Mouse (Mus musculus) heart, postnatal 0 days (tissue): ENCODE measurements at regions not wholly inside any gene's neighbourhood (a gene's known extent, or its start where the extent isn't known, plus 50 kb on each side); places are given as distances from the start of the nearest gene placed in this dataset.

ENCODE experiments used
- ATAC-seq: fragments of 200-750 bp; cut with Nextera tagmentation; 2 replicates; pipeline ENCODE4 v1.8.0; 2017; ENCODE audit warnings: low read depth, moderate number of reproducible peaks, moderate library complexity; ENCODE audit not compliant: insufficient read depth
- DNase-seq: peaks from one replicate; pipeline ENCODE4 v3.0.0-alpha.2; 2016; ENCODE audit warnings: low spot score
- H3K27ac ChIP-seq: fragments of 300-500 bp; sonication (generic); 2 replicates; pipeline ENCODE4 v1.5.1; 2014; ENCODE audit warnings: low read depth, mild to moderate bottlenecking
- H3K27me3 ChIP-seq: fragments of 300-500 bp; sonication (generic); 2 replicates; pipeline ENCODE4 v1.6.1; 2014; ENCODE audit warnings: low read length, mixed read lengths; ENCODE audit not compliant: control insufficient read depth, insufficient read depth
- H3K36me3 ChIP-seq: fragments of 300-500 bp; sonication (generic); replicated peaks from 2 replicates; pipeline ENCODE4 v1.6.1; 2014; ENCODE audit warnings: low read length, mixed read lengths; ENCODE audit not compliant: control insufficient read depth, insufficient read depth
- H3K4me1 ChIP-seq: fragments of 300-500 bp; sonication (generic); 2 replicates; pipeline ENCODE4 v1.6.1; 2014; ENCODE audit warnings: antibody characterized with exemption; ENCODE audit not compliant: control insufficient read depth, insufficient read depth
- H3K4me2 ChIP-seq: fragments of 300-500 bp; sonication (generic); 2 replicates; pipeline ENCODE4 v1.6.1; 2014; ENCODE audit warnings: low read depth, mild to moderate bottlenecking, low read length, moderate library complexity
- H3K4me3 ChIP-seq: fragments of 300-500 bp; sonication (generic); 2 replicates; pipeline ENCODE4 v1.5.1; 2014; ENCODE audit warnings: low read depth, low read length
- H3K9ac ChIP-seq: fragments of 300-500 bp; sonication (generic); replicated peaks from 2 replicates; pipeline ENCODE4 v1.6.1; 2014; ENCODE audit warnings: low read depth, low read length, mixed read lengths
- H3K9me3 ChIP-seq: fragments of 300-500 bp; sonication (generic); replicated peaks from 2 replicates; pipeline ENCODE4 v1.6.1; 2016; ENCODE audit warnings: low read length; ENCODE audit not compliant: control insufficient read depth
- CTCF ChIP-seq: IDR thresholded peaks from 2 replicates; pipeline ENCODE4 v1.5.1; 2016; ENCODE audit warnings: antibody characterized with exemption, control low read depth, low read depth
- EP300 ChIP-seq: IDR thresholded peaks from 2 replicates; pipeline ENCODE4 v1.6.1; 2016; ENCODE audit warnings: antibody characterized with exemption, low read depth
- WGBS: fragments of 180-500 bp; shearing (Covaris S2); extraction: QIAGEN DNeasy Blood & Tissue Kit; methylation state at CpG from one replicate; pipeline ENCODE4 v1.1.7; 2014; 5-methylcytosine and 5-hydroxymethylcytosine counted together

DNA sequence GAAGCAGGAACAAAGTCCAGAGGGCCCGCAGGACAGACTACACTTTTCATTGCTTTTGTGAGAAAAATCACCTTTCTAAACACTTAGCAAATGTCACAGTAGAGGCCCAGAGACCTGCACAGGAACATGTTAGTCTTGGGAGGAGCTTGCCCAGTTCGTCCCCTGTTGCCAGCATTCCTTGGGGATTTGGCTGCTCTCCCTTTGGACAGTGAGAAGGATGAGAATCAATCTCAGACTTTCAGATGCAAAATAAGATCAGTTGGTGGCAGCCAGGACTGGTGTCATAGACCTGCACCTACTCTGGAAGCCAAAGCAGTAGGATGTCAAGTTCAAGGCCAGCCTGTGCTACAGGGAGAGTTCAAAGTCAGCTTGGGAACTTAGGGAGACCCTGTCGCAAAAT is 80.7 kb upstream of the Tpm1 start:
- no peaks in the 10 kb centered on the region for H3K27me3 ChIP-seq
- H3K4me2 ChIP-seq: no peak overlapping the region
- H3K9ac ChIP-seq: no peak overlapping the region
- no peaks in the 10 kb centered on the region for H3K9me3 ChIP-seq
- no peaks in the 10 kb centered on the region for H3K36me3 ChIP-seq
- no peak for TF ChIP-seq EP300
- TF ChIP-seq CTCF: no peak
- H3K4me3 ChIP-seq: no peak overlapping the region
- ATAC-seq (no peak), DNase-seq (no peak)
- 88% methylated on average over 3 of the region's 3 CpGs for WGBS
- no peaks in the 10 kb centered on the region for H3K4me1 ChIP-seq
- H3K27ac ChIP-seq: no peak overlapping the region

- H3K4me2 ChIP-seq: no peak overlapping the region
- no peaks in the 10 kb centered on the region for H3K9me3 ChIP-seq
- no peaks in the 10 kb centered on the region for H3K36me3 ChIP-seq
- H3K4me1 ChIP-seq: no peaks in the 10 kb centered on the region
- 94% methylated on average over 3 of the region's 3 CpGs for WGBS
- DNase-seq (no peak), ATAC-seq (no peak)
- no peak overlapping the region for H3K9ac ChIP-seq
- no peaks in the 10 kb centered on the region for H3K27me3 ChIP-seq
- no peak overlapping the region for H3K27ac ChIP-seq
- H3K4me3 ChIP-seq: no peak overlapping the region
- no peak for TF ChIP-seq CTCF
- no peak for TF ChIP-seq EP300
Measured at GRCm38 (mm10) chr9:67129095-67129494, 79.9 kb upstream of the Tpm1 start.

- no peak for DNase-seq
- Histone ChIP-seq H3K27me3 (no peaks in the 10 kb centered on the region), H3K4me1 (peaks cover 4% of the 10 kb centered on the region), H3K4me2 (no peak overlapping the region), H3K9ac (no peak overlapping the region), H3K36me3 (no peaks in the 10 kb centered on the region), H3K4me3 (no peak overlapping the region), H3K9me3 (no peaks in the 10 kb centered on the region), H3K27ac (no peak overlapping the region)
- no peak for ATAC-seq
- WGBS: 91% methylated on average over 7 of the region's 7 CpGs
- TF ChIP-seq EP300 (no peak), CTCF (no peak)
Measured at GRCm38 (mm10) chr9:67121691-67122090, 72.5 kb upstream of the Tpm1 start.

DNA sequence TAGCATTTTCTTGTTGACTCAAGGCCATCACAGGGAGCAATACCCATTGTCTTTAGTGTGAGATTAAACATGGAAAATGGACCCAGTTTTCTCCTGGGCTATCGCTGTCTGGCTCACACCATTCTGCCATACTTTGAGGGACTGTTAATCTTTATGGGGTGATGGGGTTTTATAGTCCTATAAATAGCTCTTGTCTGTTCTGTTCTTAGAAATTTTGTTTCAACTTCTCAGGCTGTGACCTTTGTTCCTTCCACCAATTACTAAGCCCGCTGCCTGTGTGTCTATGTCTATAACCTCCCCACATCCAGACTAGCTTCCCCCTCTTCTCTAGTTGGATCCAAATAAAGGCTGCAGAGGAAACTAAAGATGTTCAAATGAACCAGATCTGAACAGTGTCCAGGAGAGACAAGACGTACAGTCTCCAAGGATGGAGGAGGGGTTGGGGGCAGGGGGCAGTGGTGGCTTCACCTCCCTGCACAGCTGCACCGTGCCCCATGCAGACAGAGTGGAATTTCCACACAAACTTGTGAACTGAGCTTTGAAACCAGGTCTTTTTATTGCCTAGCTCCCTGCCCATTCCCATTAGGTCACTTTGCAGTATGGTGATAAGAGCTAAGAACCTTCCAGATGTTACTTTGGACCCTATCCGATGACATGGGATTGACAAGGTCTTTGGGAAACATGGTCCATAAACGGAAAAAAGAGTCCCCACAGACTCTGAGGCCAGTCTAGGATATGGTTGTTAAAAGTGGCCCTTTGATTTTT is 69.9 kb upstream of the Tpm1 start:
- H3K4me2 ChIP-seq: no peak overlapping the region
- WGBS: 69% methylated on average over 6 of the region's 6 CpGs
- no peak overlapping the region for H3K9ac ChIP-seq
- no peak overlapping the region for H3K27ac ChIP-seq
- no peak overlapping the region for H3K4me3 ChIP-seq
- no peaks in the 10 kb centered on the region for H3K36me3 ChIP-seq
- H3K27me3 ChIP-seq: no peaks in the 10 kb centered on the region
- peaks cover 4% of the 10 kb centered on the region for H3K4me1 ChIP-seq
- TF ChIP-seq EP300: no peak
- no peak for TF ChIP-seq CTCF
- DNase-seq: no peak
- ATAC-seq: no peak
- H3K9me3 ChIP-seq: no peaks in the 10 kb centered on the region

DNA sequence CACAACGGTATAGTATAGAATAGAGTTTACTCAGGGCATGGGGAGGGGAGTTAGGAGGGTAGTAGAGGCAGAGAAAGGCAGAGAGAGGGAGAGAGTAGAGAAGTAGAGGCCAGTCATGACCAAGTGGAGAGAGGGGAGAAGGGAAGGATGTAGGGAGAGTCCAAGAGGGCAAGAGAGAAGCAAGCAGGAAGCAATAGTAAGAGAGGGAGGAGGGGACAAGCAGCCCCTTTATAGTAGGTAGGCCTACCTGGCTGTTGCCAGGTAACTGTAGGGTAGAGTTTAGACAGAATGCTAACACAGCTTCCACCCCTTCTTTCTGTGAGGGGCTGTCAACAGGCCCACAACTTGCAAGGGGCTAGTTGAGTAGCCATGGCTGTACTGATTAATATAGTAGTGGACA is 69.2 kb upstream of the Tpm1 start:
- no peak for TF ChIP-seq EP300
- TF ChIP-seq CTCF: no peak
- DNase-seq: no peak
- no peak overlapping the region for H3K4me2 ChIP-seq
- no peak overlapping the region for H3K9ac ChIP-seq
- no peak overlapping the region for H3K27ac ChIP-seq
- WGBS: 94% methylated on average over 1 of the region's 1 CpGs
- ATAC-seq: no peak
- peaks cover 4% of the 10 kb centered on the region for H3K4me1 ChIP-seq
- H3K27me3 ChIP-seq: no peaks in the 10 kb centered on the region
- no peaks in the 10 kb centered on the region for H3K36me3 ChIP-seq
- H3K9me3 ChIP-seq: no peaks in the 10 kb centered on the region
- H3K4me3 ChIP-seq: no peak overlapping the region

- no peak overlapping the region for H3K9ac ChIP-seq
- WGBS: 47% methylated on average over 5 of the region's 5 CpGs
- H3K4me3 ChIP-seq: no peak overlapping the region
- no peak overlapping the region for H3K27ac ChIP-seq
- H3K27me3 ChIP-seq: no peaks in the 10 kb centered on the region
- H3K36me3 ChIP-seq: no peaks in the 10 kb centered on the region
- TF ChIP-seq CTCF (no peak), EP300 (no peak)
- no peak overlapping the region for H3K4me2 ChIP-seq
- no peaks in the 10 kb centered on the region for H3K9me3 ChIP-seq
- DNase-seq (no peak), ATAC-seq (no peak)
- peaks cover 4% of the 10 kb centered on the region for H3K4me1 ChIP-seq
Measured at GRCm38 (mm10) chr9:67117639-67118038, 68.4 kb upstream of the Tpm1 start.
